Mouse (Mus musculus): ENCODE measurements around the gene Nr3c2. TPM values are rescaled to one million over a fixed set of nuclear protein-coding genes. Genes with fewer than 3 reads are reported as not detected.

Nr3c2 gene
- polyA plus RNA-seq, 1 experiment from 2014 or later, result 4.5 TPM

DNA sequence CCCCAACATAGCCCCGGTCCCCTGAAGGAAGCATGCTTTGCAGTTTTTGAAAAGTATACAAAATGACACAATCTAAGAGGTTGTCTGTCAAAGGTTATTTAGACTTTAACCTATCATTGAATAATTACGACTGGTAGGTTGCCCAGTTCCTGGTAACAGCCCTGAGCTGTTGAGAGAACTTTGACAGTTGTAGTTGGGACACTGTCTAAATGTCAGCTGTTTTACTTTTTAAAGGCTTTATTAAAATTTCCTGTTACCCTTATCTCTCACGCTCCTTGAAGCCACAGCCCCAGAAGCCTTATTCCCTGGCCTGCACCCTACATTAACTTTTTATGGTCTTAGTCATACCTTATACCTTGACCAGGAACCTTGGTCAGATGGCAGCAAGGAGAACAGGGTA, 147.5 kb downstream of the Nr3c2 start:
- ATAC-seq (ENCODE audit: low FRiP score, low TSS enrichment), result no peak
- WGBS, result 53% methylated on average over 3 of the region's 3 CpGs

DNA sequence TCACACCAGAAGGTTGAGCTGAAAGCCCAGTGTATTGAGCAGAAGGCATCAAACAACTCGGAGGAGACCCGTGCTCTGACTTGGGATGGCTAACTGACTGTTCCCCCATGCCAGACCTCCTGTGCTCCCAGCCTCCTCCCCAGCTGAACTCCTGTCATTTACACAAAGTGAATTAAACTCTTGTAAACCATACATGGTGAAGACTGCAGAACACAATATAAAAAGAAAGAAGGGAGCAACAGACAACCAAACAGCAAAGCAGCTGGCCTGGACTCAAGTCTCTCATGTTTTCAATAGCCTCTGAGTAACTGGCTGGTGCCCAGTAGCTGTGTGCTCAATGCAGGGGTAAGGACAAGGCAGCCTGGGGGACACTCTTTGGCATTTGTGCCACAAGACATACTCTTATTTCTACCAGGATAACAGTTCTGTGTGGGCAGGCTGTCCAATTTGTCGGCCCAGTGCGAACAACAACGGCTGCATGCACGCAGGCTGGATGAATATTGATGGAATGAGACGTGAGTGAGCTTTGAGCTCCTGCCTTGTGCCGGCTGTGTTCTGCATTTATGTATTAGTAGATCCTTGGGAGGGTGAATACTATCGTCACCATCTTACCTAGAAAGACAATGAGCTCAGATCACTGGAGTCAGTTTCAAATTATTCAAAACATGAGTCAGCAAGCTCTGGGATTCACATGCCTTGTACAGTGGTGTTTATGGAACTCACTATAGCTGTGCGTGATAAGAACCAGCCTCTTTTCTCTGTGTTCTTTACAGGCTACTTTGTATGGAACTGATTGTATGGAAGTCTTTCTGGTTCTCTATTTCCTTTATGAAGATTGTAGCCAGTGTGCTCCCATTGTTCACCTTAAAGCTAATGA, 152.4 kb downstream of the Nr3c2 start:
- Histone ChIP-seq H3K4me2 (replicated peaks; ENCODE audit: low read depth, low read length) (no peak overlapping the region), H3K9me3 (ENCODE audit: low read length) (no peaks in the 10 kb centered on the region), H3K4me1 (ENCODE audit: insufficient read depth, low read length) (no peaks in the 10 kb centered on the region), H3K9ac (replicated peaks; ENCODE audit: low read length) (no peak overlapping the region), H3K27ac (ENCODE audit: low read length) (no peak overlapping the region), H3K36me3 (ENCODE audit: insufficient read depth, low read length) (no peaks in the 10 kb centered on the region), H3K4me3 (ENCODE audit: low read length) (no peak overlapping the region), H3K27me3 (ENCODE audit: insufficient read depth, low read length) (no peaks in the 10 kb centered on the region)
- no peak for ATAC-seq (ENCODE audit: low FRiP score, low TSS enrichment)
- 81% methylated on average over 10 of the region's 10 CpGs for WGBS

More for the DNA sequence above, 147.5 kb downstream of the Nr3c2 start:
- Histone ChIP-seq H3K36me3 (ENCODE audit: insufficient read depth, low read length) (no peaks in the 10 kb centered on the region), H3K27ac (ENCODE audit: low read length) (no peak overlapping the region), H3K4me3 (ENCODE audit: low read length) (no peak overlapping the region), H3K9me3 (ENCODE audit: low read length) (no peaks in the 10 kb centered on the region), H3K9ac (replicated peaks; ENCODE audit: low read length) (no peak overlapping the region), H3K4me2 (replicated peaks; ENCODE audit: low read depth, low read length) (no peak overlapping the region), H3K27me3 (ENCODE audit: insufficient read depth, low read length) (no peaks in the 10 kb centered on the region), H3K4me1 (ENCODE audit: insufficient read depth, low read length) (no peaks in the 10 kb centered on the region)

DNA sequence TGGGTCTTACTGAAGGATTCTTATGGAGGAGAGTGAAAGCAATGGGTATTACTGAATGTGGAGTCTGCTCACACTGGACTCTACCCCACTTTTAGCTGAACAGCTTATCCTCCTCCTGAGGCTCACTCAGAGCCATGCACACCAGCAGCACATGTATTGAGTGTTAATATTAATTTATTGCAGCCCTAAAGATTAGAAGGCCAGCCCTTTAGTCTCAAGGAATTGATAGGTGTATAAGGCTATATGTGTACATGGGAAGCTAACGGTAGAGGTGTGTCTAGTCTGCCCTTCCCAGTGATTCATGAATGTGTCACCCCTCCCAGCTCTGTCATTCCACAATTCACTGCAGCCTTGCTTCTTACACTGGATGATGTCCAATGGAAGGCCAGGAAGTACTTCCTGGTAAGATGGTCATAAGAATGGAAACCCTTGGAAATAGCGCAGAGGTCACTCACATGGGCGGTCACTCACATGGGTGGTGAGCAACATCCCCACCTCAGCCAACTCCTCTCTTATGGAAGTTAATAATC, 156.3 kb downstream of the Nr3c2 start:
- no peaks in the 10 kb centered on the region for H3K9me3 ChIP-seq (ENCODE audit: low read length)
- H3K36me3 ChIP-seq (ENCODE audit: insufficient read depth, low read length), result no peaks in the 10 kb centered on the region
- no peak overlapping the region for H3K4me3 ChIP-seq (ENCODE audit: low read length)
- H3K27me3 ChIP-seq (ENCODE audit: insufficient read depth, low read length), result no peaks in the 10 kb centered on the region
- 92% methylated on average over 3 of the region's 3 CpGs for WGBS
- H3K4me1 ChIP-seq (ENCODE audit: insufficient read depth, low read length), result no peaks in the 10 kb centered on the region
- no peak overlapping the region for H3K4me2 ChIP-seq (replicated peaks; ENCODE audit: low read depth, low read length)
- no peak overlapping the region for H3K27ac ChIP-seq (ENCODE audit: low read length)
- H3K9ac ChIP-seq (replicated peaks; ENCODE audit: low read length), result no peak overlapping the region
- ATAC-seq (ENCODE audit: low FRiP score, low TSS enrichment), result no peak

DNA sequence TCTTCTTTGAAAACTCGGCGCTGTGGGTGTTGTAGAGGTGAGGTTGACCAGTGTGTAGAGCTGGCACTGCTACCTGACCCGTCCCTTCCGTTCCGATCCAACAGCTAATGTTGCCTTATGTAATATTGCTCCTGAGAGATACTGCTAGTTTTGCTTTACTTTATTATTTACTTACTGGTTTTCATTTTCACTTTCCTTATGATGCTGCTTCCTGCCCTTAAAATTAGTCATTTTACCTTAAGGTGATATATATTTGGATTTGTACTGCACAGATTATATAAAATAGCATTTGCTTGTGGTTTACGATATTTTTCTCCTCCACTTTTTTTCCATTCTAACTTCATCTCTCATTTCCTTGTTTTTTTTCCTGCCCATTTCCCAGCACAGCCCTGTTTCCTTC, 157.6 kb downstream of the Nr3c2 start:
- H3K4me3 ChIP-seq (ENCODE audit: low read length), result no peak overlapping the region
- no peak overlapping the region for H3K9ac ChIP-seq (replicated peaks; ENCODE audit: low read length)
- no peaks in the 10 kb centered on the region for H3K36me3 ChIP-seq (ENCODE audit: insufficient read depth, low read length)
- H3K4me2 ChIP-seq (replicated peaks; ENCODE audit: low read depth, low read length), result no peak overlapping the region
- WGBS, result 89% methylated on average over 6 of the region's 6 CpGs
- no peak for ATAC-seq (ENCODE audit: low FRiP score, low TSS enrichment)
- no peaks in the 10 kb centered on the region for H3K27me3 ChIP-seq (ENCODE audit: insufficient read depth, low read length)
- no peaks in the 10 kb centered on the region for H3K9me3 ChIP-seq (ENCODE audit: low read length)
- H3K4me1 ChIP-seq (ENCODE audit: insufficient read depth, low read length), result no peaks in the 10 kb centered on the region
- no peak overlapping the region for H3K27ac ChIP-seq (ENCODE audit: low read length)

DNA sequence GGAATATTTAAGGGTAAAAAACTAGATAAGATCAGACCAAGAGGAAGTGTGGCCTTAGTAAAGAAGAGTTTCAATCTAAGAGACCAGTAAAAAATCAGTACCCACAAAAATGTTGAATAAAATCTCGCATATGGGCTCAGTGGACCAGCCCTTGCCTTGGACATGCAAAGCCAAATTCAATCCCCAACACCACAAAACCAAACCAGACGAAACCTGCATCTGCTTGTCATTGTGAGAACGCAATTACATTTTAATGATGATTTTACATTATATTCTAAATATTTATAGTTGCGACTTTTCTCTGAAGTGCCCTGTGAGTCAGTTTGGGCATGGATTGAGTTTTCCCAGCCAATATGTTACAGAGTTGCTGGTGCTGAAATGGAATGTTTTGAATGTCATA, 183.4 kb downstream of the Nr3c2 start:
- no peak overlapping the region for H3K4me2 ChIP-seq (replicated peaks; ENCODE audit: low read depth, low read length)
- no peaks in the 10 kb centered on the region for H3K27me3 ChIP-seq (ENCODE audit: insufficient read depth, low read length)
- no peak overlapping the region for H3K9ac ChIP-seq (replicated peaks; ENCODE audit: low read length)
- WGBS, result 71% methylated on average over 4 of the region's 4 CpGs
- no peak for ATAC-seq (ENCODE audit: low FRiP score, low TSS enrichment)
- no peak overlapping the region for H3K27ac ChIP-seq (ENCODE audit: low read length)
- H3K4me3 ChIP-seq (ENCODE audit: low read length), result no peak overlapping the region
- H3K36me3 ChIP-seq (ENCODE audit: insufficient read depth, low read length), result no peaks in the 10 kb centered on the region
- H3K4me1 ChIP-seq (ENCODE audit: insufficient read depth, low read length), result 0 out of 2 replicates have a peak, but pooled peaks cover 3% of the 10 kb centered on the region
- no peaks in the 10 kb centered on the region for H3K9me3 ChIP-seq (ENCODE audit: low read length)

DNA sequence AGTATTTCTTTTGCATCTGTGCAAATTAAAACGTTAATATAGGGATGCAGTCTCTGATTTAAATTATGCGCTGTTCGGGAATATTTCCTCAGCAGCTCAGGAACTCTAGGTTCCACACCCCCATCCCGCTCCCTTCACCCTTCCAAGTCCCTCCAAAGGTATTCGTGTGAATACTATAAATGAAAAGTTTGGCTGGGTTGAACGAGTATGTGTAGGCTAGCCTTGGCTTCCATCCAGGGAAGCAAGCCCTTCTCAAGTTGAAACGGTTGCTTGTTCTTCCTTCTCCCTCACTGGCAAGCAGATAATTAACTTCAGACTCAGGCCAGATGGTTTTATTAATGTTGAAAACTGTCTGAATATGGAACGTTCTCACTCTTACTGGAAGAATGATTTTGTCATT, 186.8 kb downstream of the Nr3c2 start:
- Histone ChIP-seq H3K27me3 (ENCODE audit: insufficient read depth, low read length) (no peaks in the 10 kb centered on the region), H3K27ac (ENCODE audit: low read length) (no peak overlapping the region), H3K4me1 (ENCODE audit: insufficient read depth, low read length) (0 out of 2 replicates have a peak, but pooled peaks cover 3% of the 10 kb centered on the region), H3K4me3 (ENCODE audit: low read length) (no peak overlapping the region), H3K9me3 (ENCODE audit: low read length) (no peaks in the 10 kb centered on the region), H3K36me3 (ENCODE audit: insufficient read depth, low read length) (no peaks in the 10 kb centered on the region), H3K9ac (replicated peaks; ENCODE audit: low read length) (no peak overlapping the region), H3K4me2 (replicated peaks; ENCODE audit: low read depth, low read length) (no peak overlapping the region)
- 64% methylated on average over 8 of the region's 8 CpGs for WGBS
- ATAC-seq (ENCODE audit: low FRiP score, low TSS enrichment), result no peak

DNA sequence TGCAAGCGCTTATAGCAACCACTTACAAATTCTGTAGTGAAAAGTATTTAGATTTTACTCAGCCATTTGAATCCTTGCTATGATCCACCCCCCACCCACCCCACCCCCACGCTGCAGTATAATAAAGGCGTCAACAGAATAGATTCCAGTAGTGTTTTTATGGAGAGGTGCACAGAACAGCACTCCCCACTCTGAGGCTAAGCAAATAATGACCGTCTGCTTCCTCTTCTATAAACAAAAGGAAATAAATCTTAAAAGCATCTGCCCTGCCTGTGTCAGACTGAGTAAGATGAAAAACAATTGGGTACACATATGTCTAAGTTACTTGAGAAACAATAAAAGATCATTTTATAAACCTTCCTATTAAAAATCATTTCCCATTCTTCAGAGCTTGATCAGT, 197.5 kb downstream of the Nr3c2 start:
- no peak overlapping the region for H3K9ac ChIP-seq (replicated peaks; ENCODE audit: low read length)
- H3K4me3 ChIP-seq (ENCODE audit: low read length), result no peak overlapping the region
- no peaks in the 10 kb centered on the region for H3K27me3 ChIP-seq (ENCODE audit: insufficient read depth, low read length)
- no peaks in the 10 kb centered on the region for H3K4me1 ChIP-seq (ENCODE audit: insufficient read depth, low read length)
- no peak overlapping the region for H3K4me2 ChIP-seq (replicated peaks; ENCODE audit: low read depth, low read length)
- peak; percentile 63; the same call in 1 of the 2 replicates for ATAC-seq (ENCODE audit: low FRiP score, low TSS enrichment)
- H3K9me3 ChIP-seq (ENCODE audit: low read length), result no peaks in the 10 kb centered on the region
- H3K27ac ChIP-seq (ENCODE audit: low read length), result no peak overlapping the region
- 27% methylated on average over 4 of the region's 4 CpGs for WGBS
- no peaks in the 10 kb centered on the region for H3K36me3 ChIP-seq (ENCODE audit: insufficient read depth, low read length)

DNA sequence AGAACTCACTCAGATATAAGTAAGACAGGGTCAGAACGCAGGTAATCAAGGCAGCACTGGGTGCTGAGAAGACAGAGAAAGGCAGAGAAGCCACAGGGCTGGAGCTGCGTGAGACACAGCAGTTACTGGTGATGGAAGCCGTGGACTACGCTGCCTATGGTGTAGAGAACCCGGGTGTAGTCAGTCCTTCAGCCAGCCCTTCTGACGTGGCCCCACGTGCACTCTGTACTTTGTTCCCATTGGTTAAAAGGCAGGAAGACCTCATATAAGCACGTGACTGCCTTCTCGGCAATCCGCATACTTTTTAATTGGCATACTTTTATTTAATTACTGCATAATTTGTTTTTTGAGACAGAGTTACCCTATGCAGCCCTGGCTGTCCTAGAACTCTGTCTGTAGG, 198.9 kb downstream of the Nr3c2 start:
- no peaks in the 10 kb centered on the region for H3K27me3 ChIP-seq (ENCODE audit: insufficient read depth, low read length)
- WGBS, result 86% methylated on average over 10 of the region's 10 CpGs
- no peaks in the 10 kb centered on the region for H3K9me3 ChIP-seq (ENCODE audit: low read length)
- no peak overlapping the region for H3K27ac ChIP-seq (ENCODE audit: low read length)
- H3K4me3 ChIP-seq (ENCODE audit: low read length), result no peak overlapping the region
- no peak overlapping the region for H3K9ac ChIP-seq (replicated peaks; ENCODE audit: low read length)
- H3K36me3 ChIP-seq (ENCODE audit: insufficient read depth, low read length), result no peaks in the 10 kb centered on the region
- H3K4me2 ChIP-seq (replicated peaks; ENCODE audit: low read depth, low read length), result no peak overlapping the region
- H3K4me1 ChIP-seq (ENCODE audit: insufficient read depth, low read length), result no peaks in the 10 kb centered on the region
- no peak for ATAC-seq (ENCODE audit: low FRiP score, low TSS enrichment)

DNA sequence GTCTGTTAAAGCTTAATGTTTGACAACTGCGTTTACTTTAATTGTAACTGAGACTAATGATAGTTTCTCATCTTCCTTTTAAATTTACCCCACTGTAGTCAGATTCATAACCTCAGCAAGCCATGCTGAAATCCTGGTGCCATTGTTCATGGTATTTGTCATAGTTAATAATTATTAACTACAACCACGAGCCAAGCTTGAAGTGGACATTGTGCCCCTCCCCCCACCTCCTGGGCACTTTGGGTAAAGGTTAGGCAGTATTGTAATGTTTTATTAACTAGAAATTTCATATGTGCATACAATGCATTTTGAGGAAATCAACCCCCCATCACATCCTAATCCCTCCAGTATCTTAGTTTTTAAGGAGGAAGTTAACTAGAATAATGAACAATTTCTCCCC, 201.1 kb downstream of the Nr3c2 start:
- no peak overlapping the region for H3K4me3 ChIP-seq (ENCODE audit: low read length)
- no peak overlapping the region for H3K4me2 ChIP-seq (replicated peaks; ENCODE audit: low read depth, low read length)
- no peaks in the 10 kb centered on the region for H3K4me1 ChIP-seq (ENCODE audit: insufficient read depth, low read length)
- WGBS, result 78% methylated on average over 2 of the region's 2 CpGs
- no peaks in the 10 kb centered on the region for H3K9me3 ChIP-seq (ENCODE audit: low read length)
- H3K36me3 ChIP-seq (ENCODE audit: insufficient read depth, low read length), result no peaks in the 10 kb centered on the region
- no peak overlapping the region for H3K9ac ChIP-seq (replicated peaks; ENCODE audit: low read length)
- no peak for ATAC-seq (ENCODE audit: low FRiP score, low TSS enrichment)
- no peak overlapping the region for H3K27ac ChIP-seq (ENCODE audit: low read length)
- H3K27me3 ChIP-seq (ENCODE audit: insufficient read depth, low read length), result no peaks in the 10 kb centered on the region

DNA sequence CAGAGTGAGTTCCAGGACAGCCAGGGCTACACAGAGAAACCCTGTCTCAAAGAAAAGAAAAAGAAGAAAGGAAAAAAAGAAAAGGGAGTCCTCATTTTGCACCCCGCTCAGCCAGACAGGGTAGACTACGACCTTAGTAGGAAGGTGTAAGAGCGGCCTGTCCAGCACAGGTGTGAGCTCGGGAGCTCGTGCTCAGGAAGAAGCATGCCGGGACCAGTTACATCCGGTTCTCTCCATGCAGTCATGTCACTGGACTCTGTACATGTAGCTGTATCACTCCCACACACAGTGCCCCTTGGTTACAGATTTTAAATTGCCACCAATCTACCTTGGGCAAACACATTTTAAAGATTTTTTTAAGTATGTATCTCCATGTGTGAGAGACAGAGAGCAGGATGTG, 203.6 kb downstream of the Nr3c2 start:
- no peak overlapping the region for H3K4me3 ChIP-seq (ENCODE audit: low read length)
- WGBS, result 84% methylated on average over 7 of the region's 7 CpGs
- H3K27ac ChIP-seq (ENCODE audit: low read length), result no peak overlapping the region
- ATAC-seq (ENCODE audit: low FRiP score, low TSS enrichment), result peak; percentile 64; the same call in 1 of the 2 replicates
- no peaks in the 10 kb centered on the region for H3K4me1 ChIP-seq (ENCODE audit: insufficient read depth, low read length)
- no peaks in the 10 kb centered on the region for H3K9me3 ChIP-seq (ENCODE audit: low read length)
- no peaks in the 10 kb centered on the region for H3K36me3 ChIP-seq (ENCODE audit: insufficient read depth, low read length)
- H3K9ac ChIP-seq (replicated peaks; ENCODE audit: low read length), result no peak overlapping the region
- no peaks in the 10 kb centered on the region for H3K27me3 ChIP-seq (ENCODE audit: insufficient read depth, low read length)
- no peak overlapping the region for H3K4me2 ChIP-seq (replicated peaks; ENCODE audit: low read depth, low read length)

Measured in kidney, embryonic 16.5 days (tissue).